In genomic region chr2:122297271-122298095, GRCm38 (mm10) we compare ENCODE assay signal across 11 mouse cellular contexts. TPM values are rescaled to one million over a fixed set of nuclear protein-coding genes. Genes with fewer than 3 reads are reported as not detected.
DNase-seq lines count a peak whose midpoint lies in the region; ATAC-seq and TF ChIP-seq lines count a peak whose summit lies in the region.
"Had no signal": no experiment of that assay in that cellular context is flagged by ENCODE, and none has a peak within 500 bp of the region (broad histone marks: within the 10 kb centered on the region; RNA-seq: fewer than 3 reads in every experiment).

No protein-coding gene starts in this region.

- TF ChIP-seq CTCF in intestine, postnatal 0 days (IDR thresholded peaks at IDR 0.05; ENCODE audit: low read depth) = no peak
- no peak for TF ChIP-seq CTCF in layer of hippocampus, adult 2 months (conservative IDR thresholded peaks at IDR 0.05)

- no peaks in the 10 kb centered on the region for H3K36me3 ChIP-seq in heart, embryonic 15.5 days
- H3K36me3 ChIP-seq in embryonic facial prominence, embryonic 13.5 days = no peaks in the 10 kb centered on the region
- no peaks in the 10 kb centered on the region for H3K36me3 ChIP-seq in intestine, postnatal 0 days (ENCODE audit: control insufficient read depth, insufficient read depth)

- no peaks in the 10 kb centered on the region for H3K9me3 ChIP-seq in heart, embryonic 15.5 days (replicated peaks)
- H3K9me3 ChIP-seq in embryonic facial prominence, embryonic 13.5 days = no peaks in the 10 kb centered on the region
- H3K9me3 ChIP-seq in intestine, postnatal 0 days (ENCODE audit: control insufficient read depth) = no peaks in the 10 kb centered on the region

- intact Hi-C loops in heart, postnatal 14 days (cut with DNase I) = no loop called here
- intact Hi-C loops in left cerebral cortex, postnatal 4 days (cut with DNase I) = no loop called here

- WGBS in heart, embryonic 15.5 days = 2% methylated on average over 35 of the region's 35 CpGs
- under 1% methylated on average over 35 of the region's 35 CpGs for WGBS in embryonic facial prominence, embryonic 13.5 days
- 2% methylated on average over 35 of the region's 35 CpGs for WGBS in intestine, postnatal 0 days

- H3K9ac ChIP-seq in heart, embryonic 15.5 days = no peak overlapping the region
- no peak overlapping the region for H3K9ac ChIP-seq in embryonic facial prominence, embryonic 13.5 days
- H3K9ac ChIP-seq in intestine, postnatal 0 days (ENCODE audit: low read depth, low read length) = no peak overlapping the region

- H3K4me1 ChIP-seq in heart, embryonic 15.5 days (replicated peaks) = peaks cover 40% of the 10 kb centered on the region
- H3K4me1 ChIP-seq in embryonic facial prominence, embryonic 13.5 days = peaks cover 44% of the 10 kb centered on the region
- peaks cover 29% of the 10 kb centered on the region for H3K4me1 ChIP-seq in intestine, postnatal 0 days (replicated peaks; ENCODE audit: control insufficient read depth, insufficient read depth, low read length)

- DNase-seq in heart, postnatal 14 days = no peak
- peak; percentile 49 for DNase-seq in retina, embryonic 14.5 days (ENCODE audit: low spot score)
- no peak for DNase-seq in left cerebral cortex, postnatal 4 days
- no peak for DNase-seq in lung, adult 18-20 months
- no peak for DNase-seq in layer of hippocampus, adult 2 months (ENCODE audit: low spot score in 2 of 2)
- DNase-seq: adrenal gland, postnatal 36 days had no signal

- no peak overlapping the region for H3K27ac ChIP-seq in heart, embryonic 15.5 days
- H3K27ac ChIP-seq in embryonic facial prominence, embryonic 13.5 days = no peak overlapping the region
- H3K27ac ChIP-seq in intestine, postnatal 0 days (ENCODE audit: low read depth, low read length) = no peak overlapping the region
- H3K27ac ChIP-seq in layer of hippocampus, adult 2 months = no peak overlapping the region

- peak overlapping the region; percentile 64 for H3K4me2 ChIP-seq in heart, embryonic 15.5 days
- H3K4me2 ChIP-seq in embryonic facial prominence, embryonic 13.5 days = peak overlapping the region; percentile 42
- H3K4me2 ChIP-seq in intestine, postnatal 0 days (replicated peaks; ENCODE audit: low read depth) = peak overlapping the region; percentile 51

- ATAC-seq in heart, embryonic 15.5 days (replicated peaks; ENCODE audit: insufficient number of reproducible peaks, insufficient read depth, low FRiP score, low read depth) = no peak
- no peak for ATAC-seq in embryonic facial prominence, embryonic 13.5 days (ENCODE audit: insufficient number of reproducible peaks, insufficient read depth, low FRiP score, low TSS enrichment, low read depth)
- ATAC-seq in intestine, postnatal 0 days = no peak
- ATAC-seq: CD4-positive, CD25-positive, alpha-beta regulatory T cell, adult 4 months had no signal

- peaks cover 92% of the 10 kb centered on the region for H3K27me3 ChIP-seq in heart, embryonic 15.5 days
- peaks cover 98% of the 10 kb centered on the region for H3K27me3 ChIP-seq in embryonic facial prominence, embryonic 13.5 days
- H3K27me3 ChIP-seq in intestine, postnatal 0 days (replicated peaks; ENCODE audit: control insufficient read depth, insufficient read depth, low read length) = peaks cover 80% of the 10 kb centered on the region

- peak overlapping the region; percentile 29 for H3K4me3 ChIP-seq in heart, embryonic 15.5 days
- peak overlapping the region; percentile 33 for H3K4me3 ChIP-seq in embryonic facial prominence, embryonic 13.5 days
- peak overlapping the region; percentile 27; the same call in 1 of the 2 replicates for H3K4me3 ChIP-seq in intestine, postnatal 0 days (ENCODE audit: low read depth, low read length)
- no peak overlapping the region for H3K4me3 ChIP-seq in layer of hippocampus, adult 2 months
- H3K4me3 ChIP-seq: myocyte had no signal

RNA-seq across cellular contexts. Expression of gene Duox2, which starts 0.8 kb away (rescaled TPM):
- polyA plus RNA-seq in heart, embryonic 15.5 days (2015; fragmentation: Nextera tagmentation; extraction: Ambion mirVana) = 0.05 and 0.13 TPM in 2 replicates
- total RNA-seq in heart, postnatal 14 days (2021) = under 1 TPM; 0.41 to 0.57 TPM
- 0.14 TPM in 1 of 2 replicates, not detected in the other for polyA plus RNA-seq in embryonic facial prominence, embryonic 13.5 days (2015; fragmentation: Nextera tagmentation; extraction: Ambion mirVana)
- 0.17 and 0.38 TPM in 2 replicates for polyA plus RNA-seq in intestine, postnatal 0 days (2015; fragmentation: Nextera tagmentation; extraction: Ambion mirVana)
- total RNA-seq in left cerebral cortex, postnatal 4 days (2021) = under 1 TPM; 0.22 to 0.58 TPM
- under 1 TPM in 1 of 2 experiments, not detected in 1; 0.08 TPM for total RNA-seq in layer of hippocampus, adult 2 months (2021)
- polyA plus RNA-seq: CD4-positive, CD25-positive, alpha-beta regulatory T cell, adult 4 months had no signal

RNA-seq across cellular contexts. Expression of gene Duoxa2, which starts 1.2 kb away (rescaled TPM):
- not detected in 2 replicates for polyA plus RNA-seq in heart, embryonic 15.5 days (2015; fragmentation: Nextera tagmentation; extraction: Ambion mirVana)
- under 1 TPM; 0.17 TPM for total RNA-seq in heart, postnatal 14 days (2021)
- polyA plus RNA-seq in embryonic facial prominence, embryonic 13.5 days (2015; fragmentation: Nextera tagmentation; extraction: Ambion mirVana) = not detected in 2 replicates
- polyA plus RNA-seq in intestine, postnatal 0 days (2015; fragmentation: Nextera tagmentation; extraction: Ambion mirVana) = 0.83 and 1.5 TPM in 2 replicates
- under 1 TPM; 0.36 to 0.40 TPM for total RNA-seq in left cerebral cortex, postnatal 4 days (2021)
- total RNA-seq in layer of hippocampus, adult 2 months (2021) = not detected
- total RNA-seq: adrenal gland, postnatal 36 days had no signal
- polyA plus RNA-seq: CD4-positive, CD25-positive, alpha-beta regulatory T cell, adult 4 months; myocyte had no signal

RNA-seq across cellular contexts. Expression of gene Duoxa1, which starts 16.0 kb away (rescaled TPM):
- polyA plus RNA-seq in heart, embryonic 15.5 days (2015; fragmentation: Nextera tagmentation; extraction: Ambion mirVana) = 1.2 TPM in 1 of 2 replicates, not detected in the other
- total RNA-seq in heart, postnatal 14 days (2021) = under 1 TPM; 0.19 to 0.56 TPM
- polyA plus RNA-seq in embryonic facial prominence, embryonic 13.5 days (2015; fragmentation: Nextera tagmentation; extraction: Ambion mirVana) = 1.6 and 1.9 TPM in 2 replicates
- polyA plus RNA-seq in intestine, postnatal 0 days (2015; fragmentation: Nextera tagmentation; extraction: Ambion mirVana) = not detected in 2 replicates
- total RNA-seq in left cerebral cortex, postnatal 4 days (2021) = under 1 TPM; 0.40 to 0.66 TPM
- total RNA-seq in layer of hippocampus, adult 2 months (2021) = not detected
- total RNA-seq: adrenal gland, postnatal 36 days had no signal
- polyA plus RNA-seq: CD4-positive, CD25-positive, alpha-beta regulatory T cell, adult 4 months had no signal

RNA-seq across cellular contexts. Expression of gene Duox1, which starts 18.0 kb away (rescaled TPM):
- polyA plus RNA-seq in heart, embryonic 15.5 days (2015; fragmentation: Nextera tagmentation; extraction: Ambion mirVana) = 0.03 and 0.04 TPM in 2 replicates
- under 1 TPM; 0.24 to 0.37 TPM for total RNA-seq in heart, postnatal 14 days (2021)
- 0.31 and 0.32 TPM in 2 replicates for polyA plus RNA-seq in embryonic facial prominence, embryonic 13.5 days (2015; fragmentation: Nextera tagmentation; extraction: Ambion mirVana)
- polyA plus RNA-seq in intestine, postnatal 0 days (2015; fragmentation: Nextera tagmentation; extraction: Ambion mirVana) = 0.07 TPM in 1 of 2 replicates, not detected in the other
- total RNA-seq in left cerebral cortex, postnatal 4 days (2021) = under 1 TPM; 0.12 to 0.36 TPM
- not detected for total RNA-seq in layer of hippocampus, adult 2 months (2021)
- polyA plus RNA-seq: CD4-positive, CD25-positive, alpha-beta regulatory T cell, adult 4 months had no signal
